Mouse (Mus musculus) gastrocnemius, postnatal 10 days (tissue): ENCODE measurements around the gene Cd96. TPM values are rescaled to one million over a fixed set of nuclear protein-coding genes. Genes with fewer than 3 reads are reported as not detected.

Experiments used
- total RNA-seq, 2 experiments: library from RNA; stranded (reverse); gene quantifications; 2 replicates each; pipeline ENCODE4 v1.2.3; 2021

Cd96 gene
- total RNA-seq, 2 experiments from 2014 or later = not detected

Other genes with a start within 250 kb of the Cd96 start
- 10 to 100 TPM; 28.5 to 38.6 TPM for gene Phldb2, start 166.7 kb downstream of the Cd96 start, total RNA-seq
- gene Plcxd2, start 110.0 kb downstream of the Cd96 start, total RNA-seq = under 1 TPM; 0.47 to 0.54 TPM
- 10 to 100 TPM; 20.9 to 23.2 TPM for gene Gm4737, start 34.8 kb upstream of the Cd96 start, total RNA-seq